Mouse (Mus musculus) bone marrow, adult 2 months (tissue): ENCODE measurements around the gene Stum. TPM values are rescaled to one million over a fixed set of nuclear protein-coding genes. Genes with fewer than 3 reads are reported as not detected.

ENCODE experiments used
- H3K27ac ChIP-seq: fragments of 200-500 bp; 2 replicates; pipeline ENCODE4 v1.5.1; 2012; ENCODE audit warnings: low read depth, mild to moderate bottlenecking, control low read depth, inconsistent platforms, low read length; ENCODE audit not compliant: control insufficient read depth, poor library complexity, insufficient read depth
- H3K4me1 ChIP-seq: fragments of 200-500 bp; 2 replicates; pipeline ENCODE4 v1.6.1; 2011; ENCODE audit warnings: low read length; ENCODE audit not compliant: control insufficient read depth, insufficient read depth
- H3K4me3 ChIP-seq: fragments of 200-500 bp; replicated peaks from 2 replicates; pipeline ENCODE3; 2011; ENCODE audit warnings: mild to moderate bottlenecking, low read depth, low read length, control low read depth; ENCODE audit not compliant: control insufficient read depth
- CTCF ChIP-seq: fragments of 200-500 bp; IDR thresholded peaks from 2 replicates; pipeline ENCODE4 v1.5.1; 2011; ENCODE audit warnings: low read length, control low read depth; ENCODE audit not compliant: control insufficient read depth, insufficient read depth
- POLR2A ChIP-seq: fragments of 200-500 bp; IDR thresholded peaks from 2 replicates; pipeline ENCODE4 v1.6.1; 2011; ENCODE audit warnings: low read depth, mild to moderate bottlenecking, control low read depth, low read length, borderline replicate concordance; ENCODE audit not compliant: control insufficient read depth
- whole genome bisulfite sequencing: fragments of 180-500 bp; shearing (Covaris S2); methylation state at CpG from one replicate; pipeline ENCODE4 v1.1.7; 2018; 5-methylcytosine and 5-hydroxymethylcytosine counted together
- polyA plus RNA-seq: library from polyadenylated mRNA; stranded (reverse); fragments of >200 nt; gene quantifications from 2 replicates; pipeline ENCODE4 v1.2.4, GENCODE M21; 2011; ENCODE audit warnings: low replicate concordance; ENCODE audit not compliant: missing spikeins, insufficient read depth, insufficient read length

The Stum gene
- polyA plus RNA-seq, 1 experiment, result not detected

DNA sequence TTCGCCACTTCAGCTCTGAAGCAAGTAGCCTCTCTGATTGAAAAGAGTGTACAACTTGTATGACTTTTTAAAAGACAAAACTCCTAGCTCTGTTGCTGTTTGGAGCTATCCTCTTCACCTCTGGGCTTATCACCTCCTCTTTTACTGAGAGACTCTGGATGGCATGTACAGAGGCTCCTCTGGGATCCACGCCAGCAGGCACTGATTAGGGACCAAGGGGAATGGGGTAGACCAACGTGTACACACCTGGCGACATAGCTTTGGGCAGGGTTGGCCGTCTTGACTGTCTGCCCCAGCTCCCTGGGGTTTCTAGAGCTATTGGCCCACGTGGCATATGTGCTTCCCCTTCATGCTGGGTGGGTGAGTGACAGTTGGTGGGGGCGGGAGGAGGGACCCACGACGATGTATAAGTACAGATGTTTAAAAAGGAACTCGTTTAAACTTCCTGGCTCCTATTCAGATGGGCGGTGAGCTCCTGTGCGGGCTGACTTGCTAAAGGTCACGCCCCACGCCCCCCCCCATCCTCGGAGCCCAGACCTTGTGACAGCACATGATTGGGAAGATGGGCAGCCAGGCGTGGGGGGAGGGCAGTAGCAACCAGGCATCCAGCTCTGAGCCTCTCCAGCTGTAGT is 60.2 kb downstream of the Stum start:
- Histone ChIP-seq H3K27ac (no peak overlapping the region), H3K4me1 (no peaks in the 10 kb centered on the region; the same call in 1 of the 2 replicates), H3K4me3 (no peak overlapping the region)
- 14% methylated on average over 16 of the region's 16 CpGs for WGBS
- TF ChIP-seq POLR2A (no peak), CTCF (no peak)

DNA sequence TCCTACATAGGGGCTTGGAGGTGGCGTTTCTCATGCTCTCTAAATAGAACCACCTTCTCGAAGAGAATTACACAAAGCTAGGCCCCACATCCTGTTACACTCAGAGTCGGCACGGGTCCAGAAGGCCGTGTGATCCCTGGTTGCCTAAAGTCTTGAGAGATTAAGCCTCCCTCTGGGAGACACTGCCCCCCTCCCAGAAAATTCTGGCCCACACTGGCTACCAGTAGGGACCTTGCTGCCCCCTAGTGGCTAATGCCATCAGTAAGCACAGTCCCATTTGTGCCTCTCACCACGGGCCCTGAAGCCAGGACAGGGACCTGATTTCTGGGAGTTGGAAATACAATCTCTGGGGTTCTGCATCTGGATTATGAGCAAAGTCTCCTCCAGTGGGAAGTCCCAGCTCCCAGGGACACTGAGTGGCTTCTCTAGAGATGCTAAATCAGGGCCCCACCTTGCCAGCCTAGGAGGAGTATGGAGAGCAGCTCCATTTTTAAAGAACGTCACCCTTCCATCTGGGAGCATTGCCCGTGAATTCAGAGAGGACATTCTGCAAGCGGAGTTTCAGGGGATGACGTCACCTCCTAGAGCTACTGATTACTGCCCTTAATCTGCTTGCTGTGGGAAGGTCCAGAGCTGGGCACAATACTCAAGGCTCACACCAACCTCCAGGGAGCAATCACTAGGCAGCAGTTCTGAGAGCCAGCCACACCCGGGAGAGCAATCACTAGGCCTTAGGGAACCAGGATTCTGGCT is 61.1 kb downstream of the Stum start:
- Histone ChIP-seq H3K4me3 (no peak overlapping the region), H3K4me1 (no peaks in the 10 kb centered on the region; the same call in 1 of the 2 replicates), H3K27ac (no peak overlapping the region; the same call in 1 of the 2 replicates)
- 28% methylated on average over 11 of the region's 11 CpGs for WGBS
- peak; percentile 81 for TF ChIP-seq CTCF
- no peak for TF ChIP-seq POLR2A

DNA sequence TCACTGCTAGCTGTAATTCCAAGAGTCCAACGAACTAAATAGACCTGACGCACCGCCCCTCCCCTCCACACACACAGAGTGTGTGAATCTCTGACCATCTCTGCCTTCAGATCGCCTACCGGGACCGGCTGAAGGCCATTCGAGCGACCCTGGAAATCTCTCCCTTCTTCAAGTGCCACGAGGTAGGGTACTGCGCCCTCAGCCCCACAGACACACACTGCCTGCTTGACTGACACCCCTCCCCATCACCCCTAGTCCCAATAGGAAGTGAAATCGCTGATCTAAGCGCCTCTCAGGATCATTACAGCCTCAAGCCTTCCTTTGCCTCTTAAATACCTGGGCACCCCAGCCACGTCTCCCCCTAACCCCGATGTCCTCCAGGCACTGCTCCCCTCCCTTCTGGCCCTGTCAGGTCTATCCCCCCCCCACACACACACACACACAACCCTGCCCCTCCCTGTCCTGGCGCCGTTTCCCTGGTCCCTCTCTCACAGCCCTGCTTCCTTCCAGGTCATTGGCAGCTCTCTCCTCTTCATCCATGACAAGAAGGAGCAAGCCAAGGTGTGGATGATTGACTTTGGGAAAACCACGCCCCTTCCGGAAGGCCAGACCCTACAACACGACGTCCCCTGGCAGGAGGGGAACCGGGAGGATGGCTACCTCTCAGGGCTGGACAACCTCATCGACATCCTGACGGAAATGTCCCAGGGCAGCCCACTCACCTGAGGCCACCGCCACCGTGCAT is 62.0 kb downstream of the Stum start:
- TF ChIP-seq POLR2A, result no peak
- no peak for TF ChIP-seq CTCF
- Histone ChIP-seq H3K4me3 (no peak overlapping the region), H3K27ac (no peak overlapping the region), H3K4me1 (peaks cover 2% of the 10 kb centered on the region; the same call in 1 of the 2 replicates)
- 75% methylated on average over 25 of the region's 25 CpGs for WGBS

DNA sequence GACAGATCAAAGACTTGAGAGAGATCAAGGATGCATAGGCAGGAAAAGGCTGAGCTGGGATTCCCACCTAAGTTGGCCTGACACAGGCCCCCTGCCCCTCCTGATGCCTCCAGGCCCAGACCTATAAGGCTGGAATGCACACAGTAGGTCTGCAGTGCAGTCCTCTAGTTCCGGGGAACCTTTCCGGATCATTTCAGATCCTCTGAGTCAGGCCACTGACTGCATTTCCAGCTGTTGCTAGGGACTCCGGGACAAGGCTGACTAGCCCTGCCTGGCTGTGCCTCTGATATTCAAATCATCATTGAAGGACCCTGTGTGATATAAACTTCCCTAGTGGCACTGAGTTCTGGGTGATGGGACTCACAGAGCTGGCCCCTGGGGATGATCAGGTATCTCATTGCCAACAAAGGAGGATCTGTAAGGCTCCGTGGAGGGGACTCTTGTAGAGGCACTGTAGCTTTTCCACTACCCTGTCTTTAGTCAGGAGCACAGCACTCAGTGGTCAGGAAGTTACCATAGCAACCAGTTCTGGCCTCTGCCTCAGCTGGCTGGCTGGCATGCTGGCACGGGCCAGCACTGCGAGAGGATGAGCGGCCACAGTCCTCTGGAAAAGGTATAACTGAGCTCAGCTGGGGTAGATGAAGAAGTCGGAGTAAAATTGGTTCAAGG is 62.7 kb downstream of the Stum start:
- WGBS, result 81% methylated on average over 8 of the region's 8 CpGs
- peaks cover 2% of the 10 kb centered on the region; the same call in 1 of the 2 replicates for H3K4me1 ChIP-seq
- no peak overlapping the region for H3K27ac ChIP-seq

DNA sequence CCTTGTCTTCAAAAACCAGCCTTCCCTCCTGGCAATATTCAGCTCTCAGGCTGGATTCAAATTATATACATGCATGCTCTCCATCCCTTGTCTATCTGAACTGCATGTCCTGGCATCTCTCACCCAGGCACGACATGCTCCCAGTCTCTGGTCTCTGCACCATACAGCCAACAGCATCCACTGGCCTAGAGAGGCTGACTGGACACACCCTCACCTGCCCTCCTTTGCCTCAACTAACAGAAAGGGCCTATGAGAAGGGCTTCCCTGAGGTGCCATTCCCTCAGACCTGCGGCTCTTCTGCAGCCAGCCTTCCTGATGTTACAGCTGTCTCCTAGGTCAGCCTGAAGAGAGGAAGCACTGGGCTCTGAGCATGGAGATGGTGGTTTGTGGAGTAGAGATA is 64.2 kb downstream of the Stum start:
- TF ChIP-seq POLR2A (no peak), CTCF (no peak)
- Histone ChIP-seq H3K4me1 (peaks cover 2% of the 10 kb centered on the region; the same call in 1 of the 2 replicates), H3K27ac (no peak overlapping the region), H3K4me3 (no peak overlapping the region)
- WGBS, result 84% methylated on average over 2 of the region's 2 CpGs

More for the DNA sequence above, 62.7 kb downstream of the Stum start:
- no peak overlapping the region for H3K4me3 ChIP-seq
- TF ChIP-seq CTCF (no peak), POLR2A (no peak)

DNA sequence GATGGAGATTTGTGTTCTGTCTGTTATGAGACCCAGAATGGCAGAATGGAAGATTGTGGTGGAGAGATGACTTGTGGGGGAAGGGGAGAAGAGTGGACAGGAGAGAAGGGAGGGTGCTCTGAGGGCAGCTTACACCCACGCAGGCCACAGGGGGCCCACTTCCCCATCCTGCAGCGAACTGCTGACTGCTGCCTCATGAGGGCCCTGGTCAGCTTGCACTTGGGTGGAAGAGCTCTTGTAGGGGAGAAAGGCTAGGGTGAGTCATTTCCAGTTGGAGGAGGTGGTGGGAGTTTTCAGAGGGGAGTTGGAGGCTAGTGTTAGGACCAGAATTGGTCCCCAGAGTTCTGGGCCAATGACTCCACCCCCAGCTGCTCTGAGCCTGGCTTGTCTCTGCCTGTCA is 66.2 kb downstream of the Stum start:
- no peak overlapping the region for H3K27ac ChIP-seq
- peaks cover 2% of the 10 kb centered on the region; the same call in 1 of the 2 replicates for H3K4me1 ChIP-seq
- 16% methylated on average over 2 of the region's 2 CpGs for WGBS
- H3K4me3 ChIP-seq, result no peak overlapping the region
- TF ChIP-seq CTCF (no peak), POLR2A (no peak)

DNA sequence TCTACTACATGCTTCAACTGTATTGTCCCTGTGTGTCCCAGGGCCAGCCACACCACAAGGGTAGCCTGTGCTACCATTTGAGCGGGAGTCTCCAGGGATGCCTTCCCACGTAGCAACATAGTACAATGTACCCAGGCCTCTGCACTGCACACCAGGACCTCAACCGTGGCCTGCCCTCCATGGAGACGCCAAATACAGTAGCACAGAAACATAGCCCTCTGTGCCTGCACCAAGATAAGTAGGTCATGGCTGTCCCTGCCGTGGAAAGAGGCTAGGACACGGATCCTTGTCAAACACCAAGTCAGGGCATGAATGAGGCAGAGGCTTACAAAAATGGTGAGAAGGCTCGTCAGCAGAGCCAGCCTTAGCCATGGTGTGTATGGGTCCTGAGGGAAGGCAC is 67.5 kb downstream of the Stum start:
- Histone ChIP-seq H3K4me3 (no peak overlapping the region), H3K27ac (no peak overlapping the region), H3K4me1 (peaks cover 2% of the 10 kb centered on the region; the same call in 1 of the 2 replicates)
- WGBS, result 84% methylated on average over 7 of the region's 7 CpGs
- TF ChIP-seq CTCF, result no peak
- no peak for TF ChIP-seq POLR2A

DNA sequence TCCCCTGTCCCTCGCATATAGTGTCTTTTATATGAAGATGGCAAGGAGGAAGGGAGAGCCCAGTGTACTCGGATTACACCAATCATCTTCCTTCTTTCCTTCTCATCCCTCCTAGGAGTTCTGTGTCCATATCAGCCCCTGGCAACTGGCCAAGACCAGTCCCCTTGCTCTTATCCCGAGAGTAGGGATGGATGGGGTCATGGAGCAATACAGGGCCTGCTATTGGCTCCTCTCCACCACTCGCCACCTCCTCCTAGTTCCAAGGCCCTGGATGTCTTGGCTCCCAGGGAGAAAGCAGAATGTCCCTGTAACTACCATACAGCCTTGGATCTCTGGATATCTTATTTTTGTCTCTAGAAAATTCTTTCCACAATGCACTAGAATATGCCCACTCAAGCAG is 68.2 kb downstream of the Stum start:
- peaks cover 2% of the 10 kb centered on the region; the same call in 1 of the 2 replicates for H3K4me1 ChIP-seq
- TF ChIP-seq POLR2A (no peak), CTCF (no peak)
- H3K4me3 ChIP-seq, result no peak overlapping the region
- H3K27ac ChIP-seq, result no peak overlapping the region
- 78% methylated on average over 4 of the region's 4 CpGs for WGBS
